Mouse (Mus musculus): ENCODE measurements around the gene Pgd. TPM values are rescaled to one million over a fixed set of nuclear protein-coding genes. Genes with fewer than 3 reads are reported as not detected.
A peak's percentile ranks its signal among the peaks of the same experiment; 100 is the strongest.
"Not testable (repeated sequence)": the region's sequence is repeated elsewhere in the genome, so short reads cannot be mapped to it uniquely, and the experiment has no call there.

Gene Pgd
- 10 to 100 TPM; 42.5 to 45.3 TPM for total RNA-seq (2021)
- long read RNA-seq, experiment 1, partial matches to known transcripts: 4 of 11 reads
- long read RNA-seq, experiment 1, other reads (novel, unspliced or antisense): 4 of 11 reads
- long read RNA-seq, experiment 2, partial matches to known transcripts: 8 of 10 reads
- long read RNA-seq, experiment 2, other reads (novel, unspliced or antisense): 1 of 10 reads

DNA sequence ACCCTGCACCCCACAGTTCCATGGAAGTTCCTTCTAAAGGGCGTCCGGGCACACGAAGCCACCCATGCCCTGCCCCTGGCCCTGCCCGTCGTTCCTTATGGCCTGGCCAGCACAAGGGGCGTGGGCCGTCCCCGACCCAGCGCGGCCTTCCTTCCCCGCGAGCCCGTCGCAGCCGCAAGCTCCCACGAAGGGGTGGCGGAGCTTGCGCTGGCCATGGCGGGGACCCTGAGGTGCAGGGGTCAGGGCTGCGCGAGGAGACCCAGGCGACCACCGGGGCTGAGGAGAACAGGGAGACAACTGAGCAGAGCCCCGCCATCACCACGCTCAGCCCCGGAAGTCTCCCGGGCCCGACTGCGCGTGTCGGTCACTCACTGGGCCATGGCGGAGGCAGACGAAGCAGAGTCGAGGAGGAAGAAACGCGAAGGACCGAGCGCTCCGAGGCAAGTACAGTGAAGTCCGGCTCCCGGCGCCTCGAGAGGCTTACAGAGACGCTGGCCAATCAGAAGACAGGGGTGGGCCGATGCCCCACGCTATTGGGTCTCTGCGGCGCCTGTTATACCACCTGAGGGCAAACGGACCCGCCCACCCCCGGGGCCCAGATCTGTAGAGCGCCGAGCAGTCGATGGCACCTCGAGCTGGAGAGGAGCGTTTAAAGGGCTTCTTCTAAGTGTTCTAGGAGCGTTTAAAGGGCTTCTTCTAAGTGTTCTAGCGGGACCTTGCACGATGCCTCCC lies at the start of gene Pgd:
Pgd (minus strand) TSS at position 557 of the 732 bp plus-strand sequence.
- peak; percentile 98 for DNase-seq (ENCODE audit: low spot score in 2 of 2)
- intact Hi-C loops (cut with DNase I): no loop called here

DNA sequence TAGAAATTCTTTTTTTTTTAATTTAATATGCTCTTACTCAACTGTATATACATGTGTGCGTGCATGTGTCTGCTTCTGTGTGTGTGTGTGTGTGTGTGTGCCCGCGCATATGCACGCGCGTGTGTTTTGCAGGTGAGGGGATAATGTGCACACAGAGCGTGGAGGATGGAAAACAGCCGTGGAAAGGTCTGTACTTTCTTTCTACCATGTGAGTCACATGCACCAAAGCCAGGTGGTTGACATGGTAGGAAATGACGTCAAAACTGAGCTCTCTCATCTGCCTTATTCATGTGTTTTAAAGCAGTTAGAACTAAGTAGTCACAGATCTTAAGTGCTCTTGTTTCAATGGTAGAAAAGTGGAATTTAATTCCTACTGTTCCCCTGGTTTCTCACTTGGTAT lies 49.4 kb upstream of the Pgd start:
- intact Hi-C loops (cut with DNase I): no loop called here
- DNase-seq (ENCODE audit: low spot score in 2 of 2): no peak

GRCm38 (mm10) chr4:149215397-149215796 lies 48.8 kb upstream of the Pgd start:
- intact Hi-C loops (cut with DNase I): no loop called here
- DNase-seq (ENCODE audit: low spot score in 2 of 2): no peak

DNA sequence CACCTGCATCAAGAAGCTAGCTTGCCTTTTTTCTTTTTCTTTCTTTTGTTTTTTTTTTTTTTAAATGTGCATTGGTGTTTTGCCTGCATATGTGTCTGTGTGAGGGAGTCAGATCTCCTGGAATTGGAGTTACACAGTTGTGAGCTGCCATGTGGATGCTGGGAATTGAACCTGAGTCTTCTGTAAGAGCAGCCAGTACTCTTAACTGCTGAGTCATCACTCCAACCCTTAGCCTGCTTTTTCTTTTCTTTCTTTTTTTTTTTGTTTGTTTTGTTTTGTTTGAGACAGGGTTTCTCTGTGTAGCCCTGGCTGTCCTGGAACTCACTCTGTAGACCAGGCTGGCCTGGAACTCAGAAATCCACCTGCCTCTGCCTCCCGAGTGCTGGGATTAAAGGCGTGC lies 47.9 kb upstream of the Pgd start:
- intact Hi-C loops (cut with DNase I); DNase-seq (ENCODE audit: low spot score in 2 of 2): not testable (repeated sequence)

GRCm38 (mm10) chr4:149213466-149213865 lies 46.9 kb upstream of the Pgd start:
- intact Hi-C loops (cut with DNase I): no loop called here
- no peak for DNase-seq (ENCODE audit: low spot score in 2 of 2)

GRCm38 (mm10) chr4:149211441-149211840 lies 44.9 kb upstream of the Pgd start:
- intact Hi-C loops (cut with DNase I); DNase-seq (ENCODE audit: low spot score in 2 of 2): not testable (repeated sequence)

DNA sequence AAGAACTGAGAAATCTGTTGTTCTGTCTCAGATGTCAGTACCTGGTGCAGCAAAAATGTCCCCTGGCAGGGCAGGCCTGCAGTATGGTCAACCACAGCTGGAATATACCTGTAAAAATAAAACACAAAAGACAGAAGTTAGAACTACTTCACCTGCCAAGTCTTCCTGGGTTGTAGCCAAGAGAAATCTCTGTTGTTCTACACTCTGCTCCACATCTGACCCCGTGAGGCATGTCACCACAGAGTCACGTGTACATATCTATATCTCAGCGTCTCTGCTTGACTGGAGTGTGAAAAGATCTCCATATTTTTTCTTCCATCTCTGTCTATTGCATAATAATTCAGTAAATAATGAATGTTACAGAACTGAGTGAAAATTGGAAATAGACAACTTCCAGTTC lies 35.9 kb upstream of the Pgd start:
- no peak for DNase-seq (ENCODE audit: low spot score in 2 of 2)
- intact Hi-C loops (cut with DNase I): no loop called here

GRCm38 (mm10) chr4:149201110-149201509 lies 34.5 kb upstream of the Pgd start:
- intact Hi-C loops (cut with DNase I): no loop called here
- DNase-seq (ENCODE audit: low spot score in 2 of 2): no peak

- no peak for DNase-seq (ENCODE audit: low spot score in 2 of 2)
- intact Hi-C loops (cut with DNase I): no loop called here
Measured at GRCm38 (mm10) chr4:149197180-149197579, 30.6 kb upstream of the Pgd start.

GRCm38 (mm10) chr4:149191103-149191502 lies 24.5 kb upstream of the Pgd start:
- no peak for DNase-seq (ENCODE audit: low spot score in 2 of 2)
- intact Hi-C loops (cut with DNase I): no loop called here

GRCm38 (mm10) chr4:149188563-149188962 lies 22.0 kb upstream of the Pgd start:
- intact Hi-C loops (cut with DNase I): no loop called here
- DNase-seq (ENCODE audit: low spot score in 2 of 2): no peak

- intact Hi-C loops (cut with DNase I): no loop called here
Measured at GRCm38 (mm10) chr4:149182755-149183154, 16.2 kb upstream of the Pgd start.

GRCm38 (mm10) chr4:149182192-149182591 lies 15.6 kb upstream of the Pgd start:
- DNase-seq (ENCODE audit: low spot score in 2 of 2): no peak
- intact Hi-C loops (cut with DNase I): no loop called here

More at GRCm38 (mm10) chr4:149182755-149183154, 16.2 kb upstream of the Pgd start:
- no peak for DNase-seq (ENCODE audit: low spot score in 2 of 2)

DNA sequence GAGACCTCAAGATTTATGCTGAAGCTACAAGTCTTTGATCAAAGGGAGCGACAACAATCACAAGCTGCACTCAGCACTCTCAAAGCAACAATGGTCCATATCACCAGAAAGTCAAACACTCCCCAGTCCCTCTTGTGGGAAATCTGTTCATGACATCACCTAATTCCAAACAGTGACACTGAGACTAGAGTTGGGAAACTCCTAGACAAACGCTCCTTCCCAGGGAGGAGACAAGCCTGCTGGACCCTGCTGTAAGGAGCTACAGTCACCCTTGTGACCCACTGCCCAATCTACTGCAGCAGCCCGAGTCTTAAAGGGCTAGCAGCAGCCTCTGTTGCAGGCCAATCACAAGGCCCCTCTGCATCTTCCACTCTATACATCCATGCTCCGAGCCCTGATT lies 13.0 kb upstream of the Pgd start:
- no peak for DNase-seq (ENCODE audit: low spot score in 2 of 2)
- intact Hi-C loops (cut with DNase I): no loop called here

- intact Hi-C loops (cut with DNase I): no loop called here
- DNase-seq (ENCODE audit: low spot score in 2 of 2): no peak
Measured at GRCm38 (mm10) chr4:149179160-149179559, 12.6 kb upstream of the Pgd start.

DNA sequence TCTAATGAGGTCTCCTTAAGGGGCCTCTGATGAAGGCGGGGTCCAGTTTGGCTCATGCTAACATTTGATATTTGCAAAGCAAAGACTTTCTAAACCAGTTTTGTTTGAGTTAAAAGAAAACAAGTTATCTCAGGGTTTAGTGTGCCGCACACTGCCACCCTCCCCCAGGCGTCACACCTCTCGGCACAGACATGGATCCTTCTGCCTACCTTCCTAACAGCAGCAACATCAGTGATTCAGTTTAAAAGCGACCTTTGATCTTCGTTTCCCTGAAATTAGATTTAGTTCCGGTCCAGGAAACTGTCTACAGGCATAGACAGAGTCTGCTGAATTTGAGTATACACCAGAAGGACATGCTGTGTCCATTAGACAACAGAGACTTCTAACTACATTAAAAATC lies 11.8 kb upstream of the Pgd start:
- intact Hi-C loops (cut with DNase I): no loop called here
- DNase-seq (ENCODE audit: low spot score in 2 of 2): no peak

- DNase-seq (ENCODE audit: low spot score in 2 of 2): no peak
- intact Hi-C loops (cut with DNase I): no loop called here
Measured at GRCm38 (mm10) chr4:149177046-149177445, 10.5 kb upstream of the Pgd start.

DNA sequence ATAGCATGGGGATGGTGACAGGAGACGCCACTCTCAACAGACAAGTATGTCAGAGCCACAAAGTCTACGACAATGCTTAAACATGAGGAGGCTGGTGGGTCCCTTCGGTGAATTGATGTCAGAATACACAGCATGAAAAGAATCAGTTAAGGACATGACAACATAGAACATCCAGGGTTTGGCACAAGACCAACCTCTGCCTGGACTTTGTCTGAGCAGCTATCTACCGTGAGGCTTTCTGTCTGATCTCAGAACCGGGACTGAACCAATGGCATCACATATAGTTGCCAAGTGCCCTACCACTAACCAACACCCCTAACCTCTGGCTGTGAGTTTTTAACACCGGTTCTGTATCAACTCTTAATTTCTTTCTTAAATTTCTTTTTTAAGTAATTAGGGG lies 10.1 kb upstream of the Pgd start:
- intact Hi-C loops (cut with DNase I): no loop called here
- no peak for DNase-seq (ENCODE audit: low spot score in 2 of 2)

- intact Hi-C loops (cut with DNase I): no loop called here
- no peak for DNase-seq (ENCODE audit: low spot score in 2 of 2)
Measured at GRCm38 (mm10) chr4:149173661-149174060, 7.1 kb upstream of the Pgd start.

DNA sequence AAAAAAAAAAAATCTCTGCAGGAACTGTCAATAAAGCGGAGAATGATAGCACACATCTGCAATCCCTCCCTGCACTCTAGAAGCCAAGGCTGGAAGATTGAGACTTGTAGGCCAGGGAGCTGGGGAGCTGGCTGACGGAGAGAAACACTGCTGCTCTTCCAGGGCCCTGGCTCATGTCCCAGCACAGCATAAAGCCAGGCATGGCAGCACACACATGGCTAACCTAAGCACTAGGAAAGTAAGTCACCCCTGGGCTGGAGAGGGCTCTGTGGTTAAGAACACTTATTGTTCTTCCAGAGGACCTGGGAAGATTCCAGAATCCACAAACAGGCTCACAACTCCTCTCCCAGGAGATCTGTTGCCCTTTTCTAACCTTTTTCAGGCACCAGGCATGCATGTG lies 6.1 kb upstream of the Pgd start:
- intact Hi-C loops (cut with DNase I): no loop called here
- no peak for DNase-seq (ENCODE audit: low spot score in 2 of 2)

GRCm38 (mm10) chr4:149172083-149172482 lies 5.5 kb upstream of the Pgd start:
- intact Hi-C loops (cut with DNase I): no loop called here
- DNase-seq (ENCODE audit: low spot score in 2 of 2): no peak

Data from left cerebral cortex, postnatal 14 days (tissue).